Mouse (Mus musculus): ENCODE measurements at regions not wholly inside any gene's neighbourhood (a gene's known extent, or its start where the extent isn't known, plus 50 kb on each side); places are given as distances from the start of the nearest gene placed in this dataset.

DNA sequence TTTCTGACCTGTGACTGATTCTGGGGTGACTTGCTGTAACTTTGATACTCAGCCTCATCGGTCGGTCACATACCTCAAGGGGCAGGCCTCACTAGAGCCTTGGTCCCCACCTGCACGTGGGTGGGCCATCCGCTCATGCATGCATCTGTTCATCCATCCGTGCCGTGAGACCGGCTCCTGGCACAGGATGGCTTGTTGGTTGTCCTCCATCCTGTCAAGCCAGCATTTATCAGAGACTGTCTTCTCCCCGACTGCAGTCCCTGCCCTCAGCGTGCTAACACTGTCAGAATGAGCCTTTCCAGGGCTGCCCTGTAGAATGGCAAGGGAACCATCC, 146.2 kb upstream of the Rybp start:
- no peak for TF ChIP-seq CTCF (conservative IDR thresholded peaks at IDR 0.05; ENCODE audit: low read length)
- no peak for TF ChIP-seq POU5F1 (IDR thresholded peaks at IDR 0.05; ENCODE audit: borderline replicate concordance, low read length)
- no peak for TF ChIP-seq NANOG (IDR thresholded peaks at IDR 0.05; ENCODE audit: borderline replicate concordance, low read length)

Measured in E14TG2a.4 (cell line).